ENCODE assay signal across 10 mouse cellular contexts in the genomic region with DNA sequence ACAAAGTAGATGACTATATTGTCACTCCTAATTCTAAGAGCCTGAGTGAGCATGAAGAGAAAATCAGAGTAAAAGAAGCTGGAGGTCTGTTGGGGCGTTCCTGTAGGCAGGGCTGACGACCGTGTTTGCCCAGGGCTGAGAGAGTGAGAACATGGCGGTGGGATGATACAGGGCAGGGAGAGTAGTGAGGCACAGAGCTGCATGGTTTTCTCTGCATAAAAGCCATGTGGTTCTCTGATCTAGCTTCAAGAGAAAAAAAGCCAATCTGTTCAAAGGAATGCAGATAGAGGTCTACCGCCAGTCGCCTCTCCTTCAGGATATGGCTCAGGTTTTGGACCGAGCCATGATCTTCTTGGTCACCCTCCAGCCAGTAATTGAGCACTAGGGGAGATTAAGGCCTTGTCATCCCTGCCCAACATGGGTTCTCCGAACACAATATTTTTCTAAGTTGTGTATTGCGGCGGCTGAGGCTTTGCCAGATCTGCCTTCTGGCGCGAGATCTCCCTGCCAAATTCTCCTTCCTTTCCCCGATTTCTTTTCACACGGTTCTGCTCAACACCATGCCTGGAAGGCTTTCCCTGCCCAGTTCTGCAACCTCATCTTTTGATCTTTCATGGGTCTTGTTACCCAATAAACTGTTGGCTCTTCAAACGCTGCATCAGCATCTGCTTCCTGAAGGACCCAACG. TPM values are rescaled to one million over a fixed set of nuclear protein-coding genes. Genes with fewer than 3 reads are reported as not detected.
DNase-seq lines count a peak whose midpoint lies in the region; ATAC-seq lines count a peak whose summit lies in the region.
"Had no signal": no experiment of that assay in that cellular context is flagged by ENCODE, and none has a peak within 500 bp of the region (broad histone marks: within the 10 kb centered on the region; RNA-seq: fewer than 3 reads in every experiment).

No protein-coding gene starts in this region.

- H3K4me1 ChIP-seq in limb, embryonic 12.5 days (replicated peaks), result no peaks in the 10 kb centered on the region; the same call in 1 of the 2 replicates
- H3K4me1 ChIP-seq in limb, embryonic 10.5 days, result no peaks in the 10 kb centered on the region

- H3K27ac ChIP-seq in limb, embryonic 12.5 days, result peak overlapping the region; percentile 12; the same call in 1 of the 2 replicates
- H3K27ac ChIP-seq in limb, embryonic 10.5 days, result no peak overlapping the region
- H3K27ac ChIP-seq: liver, embryonic 14.5 days had no signal

- no peak for ATAC-seq in limb, embryonic 12.5 days (ENCODE audit: insufficient number of reproducible peaks, insufficient read depth, low FRiP score, low TSS enrichment, low read depth)
- ATAC-seq in megakaryocyte-erythroid progenitor cell, adult 5-6 weeks (replicated peaks; ENCODE audit: low FRiP score, low TSS enrichment, poor library complexity, severe bottlenecking), result no peak

- intact Hi-C loops in gastrocnemius, postnatal 14 days (cut with DNase I; ENCODE audit: low total_unique reads), result no loop called here

- 83% methylated on average over 16 of the region's 16 CpGs for WGBS in limb, embryonic 12.5 days
- WGBS in limb, embryonic 10.5 days, result 93% methylated on average over 16 of the region's 16 CpGs

- no peaks in the 10 kb centered on the region for H3K9me3 ChIP-seq in limb, embryonic 12.5 days
- H3K9me3 ChIP-seq in limb, embryonic 10.5 days (replicated peaks), result no peaks in the 10 kb centered on the region

- no peaks in the 10 kb centered on the region for H3K27me3 ChIP-seq in limb, embryonic 12.5 days
- no peaks in the 10 kb centered on the region for H3K27me3 ChIP-seq in limb, embryonic 10.5 days (ENCODE audit: low read depth, poor library complexity, severe bottlenecking)

- no peaks in the 10 kb centered on the region for H3K36me3 ChIP-seq in limb, embryonic 12.5 days
- H3K36me3 ChIP-seq in limb, embryonic 10.5 days, result no peaks in the 10 kb centered on the region

- no peak for DNase-seq in limb, embryonic 10.5 days (ENCODE audit: low spot score)
- DNase-seq in fibroblast of lung, adult 2 months (ENCODE audit: low read depth), result peak; percentile 73
- peak; percentile 76 to 77 for DNase-seq in layer of hippocampus, postnatal 36 days
- peak; percentile 16 for DNase-seq in right cerebral cortex, postnatal 14 days
- no peak for DNase-seq in gastrocnemius, adult 8-10 months (ENCODE audit: low spot score in 2 of 2)
- DNase-seq in gastrocnemius, postnatal 14 days, result no peak
- DNase-seq: kidney, adult 2 months had no signal

- no peak overlapping the region for H3K9ac ChIP-seq in limb, embryonic 12.5 days (replicated peaks)
- H3K9ac ChIP-seq: liver, embryonic 14.5 days had no signal

- no peak overlapping the region for H3K4me2 ChIP-seq in limb, embryonic 12.5 days

- no peak overlapping the region for H3K4me3 ChIP-seq in limb, embryonic 12.5 days (replicated peaks)
- no peak overlapping the region for H3K4me3 ChIP-seq in limb, embryonic 10.5 days

RNA-seq across cellular contexts. Expression of a gene that starts 44.9 kb away (rescaled TPM):
- polyA plus RNA-seq in limb, embryonic 12.5 days (2016; fragmentation: Nextera tagmentation; extraction: Ambion mirVana), result 55.2 and 65.0 TPM in 2 replicates
- 60.2 and 60.6 TPM in 2 replicates for polyA plus RNA-seq in limb, embryonic 10.5 days (2016; fragmentation: Nextera tagmentation; extraction: Ambion mirVana)
- total RNA-seq in layer of hippocampus, postnatal 36 days (2021), result 10 to 100 TPM; 22.6 to 22.9 TPM
- 25.1 and 36.4 TPM in 2 replicates for total RNA-seq in megakaryocyte-erythroid progenitor cell, adult 5-6 weeks (2014; fragmentation: Nextera tagmentation)
- 21.0 and 23.2 TPM in 2 replicates for total RNA-seq in megakaryocyte-erythroid progenitor cell, adult 5-6 weeks (2017)
- 10 to 100 TPM; 15.9 to 19.9 (median 18.9) TPM for total RNA-seq in gastrocnemius, adult 8-10 months (2022)
- total RNA-seq in gastrocnemius, postnatal 14 days (2021), result 10 to 100 TPM; 15.0 to 16.0 TPM

RNA-seq across cellular contexts. Expression of a gene that starts 53.2 kb away (rescaled TPM):
- polyA plus RNA-seq in limb, embryonic 12.5 days (2016; fragmentation: Nextera tagmentation; extraction: Ambion mirVana), result 103 and 104 TPM in 2 replicates
- polyA plus RNA-seq in limb, embryonic 10.5 days (2016; fragmentation: Nextera tagmentation; extraction: Ambion mirVana), result 110 and 114 TPM in 2 replicates
- total RNA-seq in layer of hippocampus, postnatal 36 days (2021), result 10 to 100 TPM; 14.8 to 15.0 TPM
- not detected in 2 replicates for total RNA-seq in megakaryocyte-erythroid progenitor cell, adult 5-6 weeks (2014; fragmentation: Nextera tagmentation)
- not detected in 2 replicates for total RNA-seq in megakaryocyte-erythroid progenitor cell, adult 5-6 weeks (2017)
- not detected for total RNA-seq in gastrocnemius, adult 8-10 months (2022)
- total RNA-seq in gastrocnemius, postnatal 14 days (2021), result not detected
- polyA plus RNA-seq: kidney, adult 2 months had no signal

Comparison
In these comparisons a context has a peak if more than half of its experiments do, and no peak if none do; other contexts are left out.
1. DNase-seq: peak in fibroblast of lung, adult 2 months (single experiment), layer of hippocampus, postnatal 36 days (2 of 2) and right cerebral cortex, postnatal 14 days (single experiment); none in limb, embryonic 10.5 days (single experiment), gastrocnemius, adult 8-10 months (0 of 2) and gastrocnemius, postnatal 14 days (single experiment).
2. RNA of a gene that starts 53.2 kb away (total RNA-seq): 14.8 to 15.0 TPM in layer of hippocampus, postnatal 36 days; not detected in megakaryocyte-erythroid progenitor cell, adult 5-6 weeks, not detected in gastrocnemius, adult 8-10 months and not detected in gastrocnemius, postnatal 14 days; every median in the first group is over 10 times any median in the second.